Mouse (Mus musculus) megakaryocyte, embryonic 14.5 days (primary cell): Measurements from ENCODE around the gene Inpp5f.

Source experiments
- FLI1 ChIP-seq: IDR thresholded peaks from 2 replicates; pipeline ENCODE4 v1.6.1; 2012; ENCODE audit warnings: low read length, inconsistent platforms, mixed read lengths
- GATA1 ChIP-seq: IDR thresholded peaks from 3 replicates; pipeline ENCODE4 v1.6.1; 2012; ENCODE audit warnings: mixed read lengths, low read length, inconsistent platforms, borderline replicate concordance

GRCm38 (mm10) chr7:128627723-128628122 lies 16.6 kb downstream of the Inpp5f start:
- no peak for TF ChIP-seq GATA1
- TF ChIP-seq FLI1 = no peak
